Comparison of ENCODE assay signal across 13 mouse cellular contexts in genomic region chr15:101941948-101942347, GRCm38 (mm10). TPM values are rescaled to one million over a fixed set of nuclear protein-coding genes. Genes with fewer than 3 reads are reported as not detected.
A peak's percentile ranks its signal among the peaks of the same experiment; 100 is the strongest.
DNase-seq lines count a peak whose midpoint lies in the region; ATAC-seq lines count a peak whose summit lies in the region.
"Had no signal": no experiment of that assay in that cellular context is flagged by ENCODE, and none has a peak within 500 bp of the region (broad histone marks: within the 10 kb centered on the region; RNA-seq: fewer than 3 reads in every experiment).

No protein-coding gene starts in this region.

- peak; percentile 19 to 41 for DNase-seq in adrenal gland, adult (ENCODE audit: inconsistent age in 2 of 2, low spot score in 1 of 2)
- no peak for DNase-seq in adrenal gland, postnatal 4 days (ENCODE audit: low spot score in 2 of 2)
- peak; percentile 19 for DNase-seq in kidney, postnatal 10 days
- no peak for DNase-seq in kidney, adult 18-20 months
- DNase-seq in NIH3T3 (ENCODE audit: low read depth) = peak; percentile 60
- peak; percentile 23 for DNase-seq in heart, postnatal 4 days
- DNase-seq: forebrain, postnatal 0 days; lung, adult 2 months; right cerebral cortex, postnatal 25 days had no signal

- no peak for ATAC-seq in CD4-positive, CD25-positive, alpha-beta regulatory T cell, adult 4 months
- ATAC-seq in erythroid progenitor cell, adult 5-6 weeks (replicated peaks; ENCODE audit: low FRiP score, poor library complexity, severe bottlenecking) = no peak
- ATAC-seq: forebrain, postnatal 0 days had no signal

RNA-seq across cellular contexts. Expression of gene Krt79, which starts 1.8 kb away (rescaled TPM):
- total RNA-seq in adrenal gland, postnatal 4 days (2021) = 1 to 10 TPM; 1.2 to 1.4 TPM
- total RNA-seq in heart, postnatal 4 days (2021) = under 1 TPM; 0.25 to 0.45 TPM
- not detected for polyA plus RNA-seq in CD4-positive, CD25-positive, alpha-beta regulatory T cell, adult 4 months (2017; shearing (Covaris generic))
- not detected in 2 replicates for total RNA-seq in erythroid progenitor cell, adult 5-6 weeks (2015; ENCODE audit: low replicate concordance)
- total RNA-seq in erythroid progenitor cell, adult 5-6 weeks (2017; ENCODE audit: low replicate concordance) = not detected in 2 replicates
- total RNA-seq: left cerebral cortex, adult 2 months had no signal

RNA-seq across cellular contexts. Expression of gene Krt78, which starts 12.1 kb away (rescaled TPM):
- not detected for total RNA-seq in adrenal gland, postnatal 4 days (2021)
- total RNA-seq in heart, postnatal 4 days (2021) = under 1 TPM in 1 of 2 experiments, not detected in 1; 0.07 TPM
- not detected for polyA plus RNA-seq in CD4-positive, CD25-positive, alpha-beta regulatory T cell, adult 4 months (2017; shearing (Covaris generic))
- total RNA-seq in erythroid progenitor cell, adult 5-6 weeks (2015; ENCODE audit: low replicate concordance) = not detected in 2 replicates
- not detected in 2 replicates for total RNA-seq in erythroid progenitor cell, adult 5-6 weeks (2017; ENCODE audit: low replicate concordance)
- total RNA-seq: forebrain, postnatal 0 days; left cerebral cortex, adult 2 months had no signal
- polyA plus RNA-seq: embryonic facial prominence, embryonic 12.5 days; forebrain, postnatal 0 days had no signal

RNA-seq across cellular contexts. Expression of gene Krt4, which starts 17.4 kb away (rescaled TPM):
- not detected for total RNA-seq in adrenal gland, postnatal 4 days (2021)
- not detected for total RNA-seq in heart, postnatal 4 days (2021)
- not detected for polyA plus RNA-seq in CD4-positive, CD25-positive, alpha-beta regulatory T cell, adult 4 months (2017; shearing (Covaris generic))
- not detected in 2 replicates for total RNA-seq in erythroid progenitor cell, adult 5-6 weeks (2015; ENCODE audit: low replicate concordance)
- total RNA-seq in erythroid progenitor cell, adult 5-6 weeks (2017; ENCODE audit: low replicate concordance) = not detected in 2 replicates
- total RNA-seq: forebrain, postnatal 0 days; left cerebral cortex, adult 2 months had no signal
- polyA plus RNA-seq: forebrain, postnatal 0 days had no signal

RNA-seq across cellular contexts. Expression of gene Krt76, which starts 49.2 kb away (rescaled TPM):
- not detected for total RNA-seq in adrenal gland, postnatal 4 days (2021)
- not detected for total RNA-seq in heart, postnatal 4 days (2021)
- polyA plus RNA-seq in CD4-positive, CD25-positive, alpha-beta regulatory T cell, adult 4 months (2017; shearing (Covaris generic)) = not detected
- not detected in 2 replicates for total RNA-seq in erythroid progenitor cell, adult 5-6 weeks (2015; ENCODE audit: low replicate concordance)
- total RNA-seq in erythroid progenitor cell, adult 5-6 weeks (2017; ENCODE audit: low replicate concordance) = not detected in 2 replicates
- total RNA-seq: forebrain, postnatal 0 days; left cerebral cortex, adult 2 months had no signal
- polyA plus RNA-seq: embryonic facial prominence, embryonic 12.5 days; forebrain, postnatal 0 days had no signal

Comparison
In these comparisons a context has a peak if more than half of its experiments do, and no peak if none do; other contexts are left out.
1. DNase-seq: peak in adrenal gland, adult (2 of 2), kidney, postnatal 10 days (single experiment), NIH3T3 (single experiment) and heart, postnatal 4 days (single experiment); none in adrenal gland, postnatal 4 days (0 of 2) and kidney, adult 18-20 months (single experiment).